Mouse (Mus musculus) retina, postnatal 1 day (tissue): ENCODE data around the gene Rapgef1.

ENCODE experiments used
- DNase-seq: peaks from one replicate; pipeline ENCODE4 v3.0.0-alpha.2; 2012

The Rapgef1 gene

DNA sequence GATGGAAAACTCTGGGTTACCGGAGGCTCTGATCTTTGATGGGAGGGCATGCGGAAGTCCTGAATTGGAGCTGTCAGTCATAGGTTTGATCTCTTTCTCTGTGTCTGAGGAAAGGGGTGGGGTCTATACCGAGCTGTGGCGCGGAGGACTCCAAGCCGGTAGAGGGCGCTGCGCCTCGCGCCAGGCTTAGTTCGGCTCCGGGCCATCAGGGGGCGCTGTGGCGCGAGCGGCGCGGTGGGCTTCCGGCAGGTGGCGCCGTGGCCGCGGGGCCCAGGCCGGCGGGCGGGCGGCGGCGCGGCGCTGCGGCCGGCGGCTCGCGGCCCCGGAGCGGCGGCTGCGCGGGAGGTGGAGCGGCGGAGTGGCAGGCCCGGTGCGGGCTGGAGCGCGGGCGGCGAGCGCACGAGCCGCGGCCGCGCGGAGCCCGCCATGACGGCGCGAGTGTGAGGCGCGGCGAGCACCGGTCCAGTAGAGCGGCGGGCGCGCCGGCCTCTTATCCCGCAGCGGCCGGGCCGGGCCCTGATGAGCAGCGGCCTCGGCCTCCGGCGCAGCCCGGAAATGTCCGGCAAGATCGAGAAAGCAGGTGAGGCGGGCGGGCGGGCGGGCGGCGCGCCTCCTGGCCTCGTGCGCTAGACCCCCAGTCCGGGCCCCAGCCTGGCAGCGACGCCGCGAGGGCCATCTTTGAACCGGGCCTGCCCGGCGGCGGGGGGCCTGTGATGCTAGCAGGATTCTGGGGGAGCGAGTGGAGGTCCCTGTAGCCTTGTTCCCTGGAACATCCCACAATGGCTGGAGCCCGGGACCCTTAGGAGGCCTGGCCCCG, at the start of gene Rapgef1:
Gene Rapgef1, plus strand, starts transcription at position 237 of the 817 bp plus-strand sequence.
- peak; percentile 87 for DNase-seq

DNA sequence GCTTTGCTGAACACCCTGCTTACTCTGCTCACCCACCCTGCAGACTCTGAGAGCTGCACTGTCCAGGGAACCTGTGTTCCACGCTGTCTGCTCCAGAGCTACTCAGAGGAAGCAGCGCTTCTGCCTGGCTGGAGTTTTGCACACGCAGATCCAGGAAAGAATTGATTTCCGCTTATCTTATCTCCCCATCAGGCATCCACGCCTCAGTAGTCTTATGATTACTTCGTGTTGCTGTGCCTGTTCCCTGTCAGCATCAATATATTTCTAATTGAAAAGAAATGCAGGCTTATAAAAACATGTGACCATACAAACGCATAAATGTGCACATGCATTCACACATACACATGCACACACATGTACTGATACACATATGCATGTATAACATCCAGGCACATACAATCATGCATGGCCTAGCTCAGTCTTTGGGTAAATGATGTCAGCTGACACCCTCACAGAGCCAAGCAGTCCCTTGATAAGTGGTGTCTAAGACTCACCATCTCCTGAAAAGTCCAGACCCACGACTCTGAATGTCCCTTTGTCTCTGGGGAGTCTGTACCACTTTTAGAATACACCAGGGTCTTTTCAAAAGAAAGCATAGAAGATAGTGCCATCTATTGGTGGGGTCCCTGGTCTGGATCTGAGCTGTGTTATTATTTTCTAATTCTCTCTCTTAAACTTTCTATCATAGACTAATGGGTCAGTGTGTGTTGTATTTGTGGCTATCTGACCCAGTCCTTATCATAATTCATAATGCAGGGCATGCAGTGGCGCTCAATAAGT, 47.4 kb upstream of the Rapgef1 start:
- peak; percentile 25 for DNase-seq

DNA sequence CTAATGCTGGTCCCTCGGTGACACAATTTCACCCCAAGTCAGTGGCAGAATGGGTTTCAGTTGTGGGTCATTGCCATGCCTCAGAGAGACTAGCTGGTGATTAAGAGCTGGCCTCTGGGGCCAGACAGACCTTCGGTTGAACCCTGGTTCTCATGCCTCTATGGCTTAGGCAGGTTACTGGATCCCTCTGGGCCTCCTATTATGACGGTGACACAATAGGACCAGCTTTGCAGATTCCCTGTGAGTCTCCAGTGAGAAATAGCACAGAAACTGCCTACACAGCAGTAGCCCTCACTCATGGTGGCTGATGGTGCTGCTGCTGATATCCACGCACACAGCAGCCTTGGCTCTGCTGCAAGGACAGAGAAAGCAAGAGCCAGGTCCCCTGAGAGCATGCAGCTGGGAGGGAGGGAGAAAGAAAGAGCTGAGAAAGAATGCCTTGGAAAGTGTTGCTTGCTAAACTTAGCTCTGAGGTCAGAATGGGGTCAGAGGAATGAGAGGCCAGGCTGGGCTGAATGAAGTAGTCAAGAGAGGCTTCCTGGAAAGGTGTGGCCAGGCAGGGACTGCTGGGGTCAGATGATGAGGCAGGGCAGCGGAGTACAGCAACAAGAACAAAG, 46.6 kb upstream of the Rapgef1 start:
- no peak for DNase-seq

DNA sequence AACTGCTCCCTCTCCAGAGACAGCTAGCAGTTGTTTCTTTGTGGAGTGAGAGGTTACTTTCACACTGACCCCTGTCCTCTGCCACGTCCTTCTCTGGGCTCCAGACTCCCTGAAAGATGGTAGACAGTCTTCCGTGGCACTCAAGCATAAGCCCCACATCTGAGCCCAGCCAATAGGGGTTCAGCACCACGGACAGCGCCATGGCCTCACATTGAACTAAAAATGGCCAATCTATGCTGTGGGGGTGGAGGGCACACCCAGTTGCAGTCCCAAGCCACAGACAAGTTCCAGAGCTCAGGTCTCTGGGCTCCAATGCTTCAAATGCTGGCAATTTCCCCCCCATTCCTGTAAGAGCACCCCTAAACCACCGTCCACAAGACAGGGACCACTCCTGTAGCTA, 45.9 kb upstream of the Rapgef1 start:
- peak; percentile 83 for DNase-seq

DNA sequence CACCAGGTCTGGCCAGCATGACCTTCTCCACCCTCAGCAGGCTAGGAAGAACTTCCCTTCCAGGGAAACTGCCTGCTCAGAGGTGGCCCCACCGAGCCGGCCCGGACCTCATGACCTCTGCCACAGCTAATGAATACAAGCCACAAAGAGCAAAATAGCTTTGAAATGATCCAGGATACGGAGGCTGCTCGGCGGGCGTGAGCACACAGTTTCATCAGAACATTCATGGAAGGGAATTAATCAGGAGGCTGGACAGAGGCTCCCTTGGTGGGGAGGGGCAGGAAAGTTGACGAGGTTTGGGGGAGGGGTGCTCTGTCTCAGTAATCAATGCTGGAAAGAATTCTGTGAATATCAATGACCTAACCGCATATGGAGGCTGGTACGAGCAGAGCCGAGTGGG, 45.3 kb upstream of the Rapgef1 start:
- no peak for DNase-seq

DNA sequence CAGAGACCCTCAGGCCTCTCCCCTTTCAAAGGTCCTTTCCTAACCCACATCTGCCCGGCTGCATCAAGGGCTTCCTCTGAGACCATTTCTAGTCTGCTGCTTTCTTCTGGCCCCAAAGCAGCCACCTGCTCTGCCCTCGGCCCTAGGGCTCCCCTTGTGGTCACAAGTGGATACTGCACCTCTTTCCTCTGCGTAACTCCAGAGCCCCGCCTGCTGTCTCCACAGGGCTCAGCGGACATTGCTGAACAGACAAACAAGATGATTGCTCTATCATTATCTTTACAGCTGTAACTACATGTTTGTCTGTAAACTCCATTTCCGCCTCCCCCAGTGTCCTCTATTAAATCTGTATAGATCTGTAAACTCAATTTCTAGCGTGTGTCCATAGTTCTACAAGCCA, 37.1 kb upstream of the Rapgef1 start:
- peak; percentile 87 for DNase-seq

DNA sequence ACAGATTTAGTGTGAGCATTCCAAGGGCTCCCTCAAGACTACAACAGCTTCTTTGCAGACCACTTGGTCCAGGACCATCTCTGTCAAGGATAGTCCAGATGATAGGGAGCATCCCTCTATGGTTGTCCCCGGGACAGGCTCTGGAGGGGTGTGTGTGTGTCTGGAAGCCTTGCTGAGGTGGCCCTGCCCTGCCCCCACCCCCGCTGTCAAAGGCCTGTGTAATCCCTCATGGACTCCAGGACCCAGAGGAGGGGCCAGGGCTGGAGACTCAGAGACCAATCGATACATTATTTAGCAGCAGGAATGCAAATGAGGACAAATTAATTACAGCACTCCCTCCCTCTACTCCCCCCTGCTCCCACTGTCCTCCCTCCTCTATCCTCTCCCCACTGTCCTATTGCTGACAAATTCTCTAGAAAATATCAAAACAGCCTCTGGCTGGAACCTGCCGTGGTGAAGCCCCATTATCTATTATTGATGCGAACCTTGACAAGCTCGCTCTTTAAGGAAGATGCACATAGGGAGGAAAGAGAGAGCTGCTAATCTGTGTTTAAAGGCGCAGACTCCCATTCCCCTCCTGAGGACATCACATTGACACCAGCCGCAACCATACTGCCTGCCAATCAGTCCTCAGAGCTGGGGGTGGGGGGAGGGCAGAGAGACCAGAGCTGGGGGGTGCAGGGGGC, 33.4 kb upstream of the Rapgef1 start:
- peak; percentile 51 for DNase-seq

DNA sequence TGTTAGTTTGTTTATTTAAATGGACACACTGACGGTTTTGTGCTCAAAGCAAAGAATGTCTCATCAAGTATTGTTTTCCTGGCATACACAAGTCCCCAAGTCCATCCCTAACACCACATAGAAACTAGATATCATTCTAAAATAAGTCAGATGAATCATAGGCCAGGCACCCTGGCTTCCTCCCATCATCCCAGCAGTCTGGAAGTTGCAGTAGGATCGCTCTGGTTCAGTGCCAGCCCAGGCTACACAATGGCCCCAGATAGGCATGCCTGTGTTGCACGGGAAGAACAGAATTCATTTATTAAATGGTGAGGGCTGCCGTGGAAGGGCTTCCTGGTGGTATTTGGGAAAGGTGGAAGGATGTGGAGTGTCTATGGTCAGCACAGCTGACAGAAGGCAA, 31.5 kb upstream of the Rapgef1 start:
- no peak for DNase-seq

DNA sequence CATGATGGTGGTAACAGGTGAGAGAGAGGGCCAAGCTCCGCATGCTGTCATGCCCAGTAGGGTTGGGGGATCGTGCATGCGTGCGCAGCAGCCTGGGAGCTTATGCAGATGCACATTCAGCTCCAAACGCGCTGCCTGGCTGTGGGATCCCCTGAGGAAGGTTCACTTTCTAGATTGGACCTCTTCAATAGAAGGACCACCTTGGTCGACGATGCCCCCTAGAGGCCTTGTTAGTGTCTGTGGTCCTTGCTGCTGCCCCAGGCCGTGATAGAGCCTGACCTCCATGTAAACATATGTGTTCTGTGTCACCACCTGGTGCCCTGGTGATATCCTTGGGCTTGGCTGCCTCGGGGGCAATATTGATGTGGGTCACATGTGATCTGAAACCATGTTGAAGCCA, 30.3 kb upstream of the Rapgef1 start:
- peak; percentile 62 for DNase-seq

DNA sequence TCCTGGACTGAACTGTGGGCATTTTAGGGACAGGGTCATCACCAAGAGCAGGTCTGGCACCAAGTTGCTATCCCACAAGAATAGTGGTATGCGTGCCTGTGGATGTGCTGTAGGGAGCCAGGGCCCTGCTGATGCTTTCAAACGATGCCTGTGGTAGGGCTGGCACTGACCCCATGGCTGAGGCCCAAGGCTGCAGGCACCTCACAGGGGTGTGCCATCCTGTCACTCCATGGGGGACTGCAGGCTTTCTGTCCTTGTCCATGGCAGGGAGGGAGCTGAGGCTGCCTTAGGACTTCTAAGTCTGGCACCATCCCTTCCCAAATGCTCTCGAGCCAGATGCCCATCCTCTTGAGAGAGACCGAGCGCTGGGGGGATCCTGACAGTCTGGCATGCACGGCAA, 27.9 kb upstream of the Rapgef1 start:
- no peak for DNase-seq

DNA sequence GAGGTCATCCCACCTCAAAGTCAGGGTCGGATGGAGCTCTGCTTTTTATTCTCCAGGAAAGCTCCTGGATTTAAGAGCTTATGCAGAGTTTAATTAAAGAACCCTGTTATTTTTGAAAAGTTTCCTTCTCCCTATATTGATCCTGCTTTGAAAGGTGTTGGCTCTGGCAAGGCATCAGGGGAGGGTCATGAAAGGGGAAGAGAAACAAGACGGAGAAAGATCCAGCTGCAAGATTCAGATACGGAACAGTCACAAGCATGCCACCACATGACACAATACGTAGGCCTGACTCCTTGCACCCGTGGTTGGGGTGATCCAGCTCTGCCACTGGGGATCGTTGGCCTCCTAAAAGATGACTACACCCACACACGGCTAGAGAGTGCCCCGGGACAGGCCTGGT, 27.0 kb upstream of the Rapgef1 start:
- no peak for DNase-seq

DNA sequence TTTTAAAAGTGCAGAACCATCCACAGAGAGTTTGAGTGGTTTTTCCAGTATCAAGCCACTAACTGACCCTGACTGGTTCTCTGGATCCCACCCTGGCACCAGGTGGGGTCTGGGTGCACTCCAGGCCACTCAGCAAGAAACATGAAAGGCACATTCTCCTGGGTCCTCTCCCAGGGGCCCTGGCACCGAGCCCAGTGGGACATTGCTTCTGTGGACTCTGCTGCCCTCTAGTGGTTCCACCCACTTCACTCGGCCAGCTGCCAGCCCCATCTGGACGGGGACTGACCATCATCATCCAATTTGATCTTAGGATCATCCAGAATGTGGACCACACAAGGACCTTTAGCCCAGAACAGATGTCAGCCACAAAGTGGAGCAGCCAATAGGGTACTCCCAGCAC, 15.6 kb upstream of the Rapgef1 start:
- DNase-seq = peak; percentile 90

DNA sequence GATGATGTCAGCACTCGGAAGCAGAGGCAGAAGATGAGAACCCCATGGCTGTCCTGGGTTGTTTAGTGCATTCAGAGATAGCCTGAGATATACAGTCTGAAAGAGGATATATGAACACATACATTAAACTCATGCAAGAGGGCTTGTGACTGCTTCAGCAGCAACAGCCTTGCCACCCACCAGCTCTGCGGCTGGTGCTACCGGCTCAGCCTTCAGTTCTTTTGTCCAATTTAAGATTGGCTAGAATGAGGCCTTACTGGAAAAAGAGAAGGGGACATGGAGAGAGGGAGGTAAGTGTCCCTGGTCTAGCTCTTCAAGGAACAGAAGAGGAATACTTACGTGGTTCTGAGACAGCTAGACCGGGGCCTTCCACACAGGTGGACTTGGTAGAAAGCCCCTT, 13.9 kb upstream of the Rapgef1 start:
- no peak for DNase-seq

DNA sequence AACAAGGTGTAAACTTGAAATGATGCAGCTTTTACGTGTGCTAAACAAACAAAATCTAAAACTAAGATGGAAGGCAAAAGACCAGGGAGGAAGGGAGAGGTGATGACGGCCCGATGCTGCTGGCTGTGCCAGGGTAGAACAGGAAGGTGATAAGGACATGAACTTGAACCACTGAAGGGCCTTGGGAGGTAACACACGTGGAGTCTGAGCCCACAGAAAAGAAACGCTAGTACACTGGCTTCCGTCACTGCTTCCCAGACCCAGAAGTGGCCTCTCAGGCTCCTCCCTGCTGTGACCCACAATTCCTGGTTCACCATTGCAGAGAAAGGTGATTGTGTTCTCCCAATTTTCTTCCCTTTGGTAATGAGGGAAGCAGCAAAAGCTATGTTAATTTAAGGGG, 13.1 kb upstream of the Rapgef1 start:
- no peak for DNase-seq

DNA sequence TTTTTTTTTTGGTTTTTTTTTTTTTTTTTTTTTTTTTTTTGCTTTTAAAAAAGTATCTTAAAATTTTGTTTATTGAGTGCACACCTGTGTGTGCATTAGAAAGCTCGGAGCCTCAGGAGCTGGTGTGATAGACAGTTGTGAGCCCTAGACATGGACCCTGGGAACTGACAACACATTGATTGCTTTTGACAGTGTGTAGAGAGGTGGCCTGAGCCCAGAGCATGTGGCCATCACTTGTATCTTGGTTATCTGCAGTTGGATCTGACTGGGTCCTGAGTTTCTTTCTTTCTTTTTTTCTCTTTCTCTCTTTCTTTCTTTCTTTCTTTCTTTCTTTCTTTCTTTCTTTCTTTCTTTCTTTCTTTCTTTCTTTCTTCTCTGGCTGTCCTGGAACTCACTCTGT, 2.2 kb upstream of the Rapgef1 start:
- DNase-seq = no peak

DNA sequence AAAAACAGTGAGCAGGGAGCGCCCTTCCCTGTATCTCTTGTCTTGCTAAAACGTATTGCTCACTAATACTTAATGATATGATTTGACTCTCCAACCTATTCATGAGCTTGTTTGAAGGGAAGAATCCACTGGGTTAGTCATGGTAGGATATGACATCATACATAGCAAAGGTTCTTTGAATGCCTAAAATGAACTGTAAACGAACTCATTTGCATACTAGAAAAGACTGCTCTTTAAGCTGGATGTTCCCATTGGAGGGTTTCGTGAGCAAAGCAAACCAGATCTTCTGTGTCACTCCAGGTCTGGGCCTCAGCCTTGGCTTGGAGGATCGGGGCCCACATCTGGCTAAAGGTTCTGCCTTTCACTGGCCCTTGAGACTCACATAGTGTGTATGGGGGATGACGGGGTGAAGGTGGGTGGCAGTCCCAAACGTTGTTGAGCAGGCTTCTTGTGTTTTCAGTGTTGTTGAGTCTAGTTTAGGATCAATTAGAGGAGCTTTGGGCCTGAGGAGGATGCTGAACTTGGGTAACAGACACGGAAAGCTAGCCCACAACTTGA, 515 bp upstream of the Rapgef1 start:
- no peak for DNase-seq

DNA sequence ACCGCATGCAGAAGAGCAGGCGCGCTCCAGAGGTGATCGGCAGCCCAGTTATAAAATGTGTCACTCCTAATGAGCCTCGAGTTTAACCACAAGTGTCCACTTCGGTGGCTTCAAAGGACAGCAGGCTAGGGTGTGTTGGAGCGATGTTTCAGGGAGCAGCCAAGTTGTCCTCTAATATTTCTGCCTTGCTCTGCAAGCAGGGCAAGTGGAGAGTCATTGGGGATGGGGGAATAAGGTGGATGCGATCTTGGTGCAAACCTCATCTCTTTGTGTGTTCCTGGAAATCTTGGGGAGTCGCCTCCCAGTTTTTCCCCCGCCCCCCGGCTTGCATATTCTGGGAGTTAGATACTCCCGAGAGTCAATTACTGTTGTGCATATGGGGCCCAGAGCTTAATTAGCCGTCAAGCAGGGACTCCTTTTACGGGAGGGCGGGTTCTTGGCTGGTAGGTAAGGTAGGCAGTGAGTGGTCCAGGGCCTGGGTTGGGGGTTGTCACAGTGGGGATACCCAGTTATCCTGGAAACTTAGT, 844 bp downstream of the Rapgef1 start:
- no peak for DNase-seq

DNA sequence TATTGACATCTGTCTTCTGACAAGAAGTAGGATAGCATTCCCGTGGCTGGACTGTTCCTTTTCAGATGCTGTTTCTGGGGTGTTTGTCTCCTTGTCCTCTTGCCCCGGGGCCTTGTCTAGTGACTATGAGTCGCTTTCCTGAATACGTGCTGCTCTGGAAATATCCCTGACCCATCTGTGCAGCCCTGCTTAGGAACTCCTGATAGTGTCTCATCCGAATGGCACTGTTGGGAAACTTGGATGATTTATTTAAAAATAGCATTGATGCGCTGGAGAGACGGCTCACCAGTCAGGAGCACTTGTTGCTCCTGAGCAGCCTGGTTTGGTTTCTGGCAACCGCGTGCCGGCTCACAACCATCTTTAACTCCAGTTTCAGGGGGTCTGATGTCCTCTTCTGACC, 1.6 kb downstream of the Rapgef1 start:
- no peak for DNase-seq

DNA sequence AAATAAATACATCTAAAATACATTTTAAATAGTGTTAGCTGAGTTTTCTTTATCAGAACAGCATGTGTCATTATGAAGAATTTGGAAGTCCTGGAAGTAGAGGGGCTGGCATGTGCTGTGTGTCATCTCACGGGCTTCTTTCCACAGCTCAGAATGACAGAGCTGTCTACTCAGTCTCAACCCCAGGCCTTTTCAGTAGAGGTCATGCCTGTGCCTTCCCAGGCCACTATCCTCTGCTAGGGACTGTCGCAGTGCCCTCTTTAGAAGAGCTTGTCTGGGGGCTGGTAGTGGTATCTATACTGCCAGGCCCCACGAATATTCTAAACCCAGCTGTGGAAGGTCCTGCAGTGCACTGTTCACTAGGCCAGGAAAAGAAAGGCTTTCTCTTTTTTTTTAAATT, 2.1 kb downstream of the Rapgef1 start:
- DNase-seq = no peak

DNA sequence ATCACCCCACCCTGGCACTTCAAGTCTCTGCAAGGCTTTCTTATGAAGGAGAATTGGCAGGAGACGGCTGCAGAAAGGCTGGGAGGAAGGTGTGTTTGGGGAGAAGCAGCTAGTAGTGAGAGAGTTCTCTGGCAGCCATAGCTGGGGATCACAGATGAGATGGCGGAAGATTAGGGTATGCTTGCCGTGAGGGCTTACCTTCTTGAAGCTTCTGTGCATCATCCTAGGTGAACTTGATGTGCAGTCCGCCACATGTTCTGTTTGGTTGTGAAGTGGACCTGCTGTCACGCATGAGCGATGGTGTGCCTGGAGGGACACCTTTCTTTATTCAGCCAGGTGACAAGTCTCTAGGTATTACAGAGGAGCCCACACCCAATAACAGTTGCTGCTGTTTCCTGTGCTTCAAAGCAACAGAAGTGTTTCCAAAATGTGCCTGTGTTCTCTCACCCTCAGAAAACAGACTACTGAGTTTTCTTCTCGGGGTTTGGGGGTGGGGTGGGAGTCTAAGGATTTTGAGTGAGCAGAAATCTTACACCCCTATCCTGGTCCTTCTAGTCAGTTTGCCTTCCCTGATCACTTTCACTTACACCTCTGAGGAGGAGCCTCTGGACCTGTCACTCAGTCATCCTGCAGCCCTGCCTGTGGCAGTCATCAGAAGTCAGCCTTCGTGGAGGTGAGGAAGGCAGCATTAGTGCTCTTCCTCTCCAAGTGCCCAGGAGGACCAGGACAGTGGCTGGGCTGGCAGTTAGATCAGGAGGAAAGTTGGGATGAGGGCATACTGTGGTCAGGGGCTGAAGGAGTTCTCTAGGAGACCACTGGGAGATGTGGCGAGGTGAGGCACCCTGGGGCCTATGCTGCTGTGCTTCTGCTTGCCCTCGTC, 2.8 kb downstream of the Rapgef1 start:
- DNase-seq = no peak

DNA sequence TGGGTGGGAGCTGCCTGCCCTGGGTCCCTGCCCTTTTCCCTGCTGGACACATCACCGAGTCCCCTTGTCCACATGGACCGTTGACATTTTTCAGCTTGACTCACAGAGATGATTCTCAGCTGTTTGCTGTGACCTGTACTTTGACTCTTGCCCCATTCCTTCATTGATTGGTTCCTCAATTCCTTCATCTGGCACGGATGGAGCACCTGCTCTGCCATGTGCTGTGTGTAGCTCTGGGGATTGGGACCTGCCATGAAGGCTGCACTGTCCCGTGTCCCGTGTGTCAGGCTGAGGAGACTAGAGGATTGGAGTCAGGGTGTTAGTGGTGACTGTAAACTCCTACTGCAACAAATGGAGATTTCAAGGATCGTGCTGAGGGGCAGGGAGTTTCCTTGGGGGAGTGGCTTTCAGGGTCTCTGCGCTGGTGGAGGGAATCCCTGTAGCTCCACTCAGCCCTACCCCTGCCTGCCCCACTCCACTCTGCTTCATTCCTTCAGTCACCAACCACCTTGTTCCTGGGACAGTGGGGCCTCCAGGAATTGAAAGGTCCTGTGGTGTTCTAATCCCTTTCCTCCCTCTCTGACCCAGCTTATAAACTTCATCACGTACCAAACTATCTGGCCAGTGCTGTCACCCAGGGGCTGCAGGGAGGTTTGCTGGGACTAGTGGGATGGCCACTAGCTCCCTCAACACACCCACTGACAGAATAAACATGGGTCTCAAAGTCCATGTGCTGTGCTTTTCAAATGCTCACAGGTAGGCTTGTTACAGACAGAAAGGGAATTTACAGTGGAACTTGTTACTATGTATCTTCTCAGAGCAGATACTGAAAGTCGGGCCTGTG, 3.9 kb downstream of the Rapgef1 start:
- DNase-seq = no peak
